Mouse (Mus musculus) B cell, adult 67 days (primary cell): ENCODE data around the gene Plekhg2. TPM values are rescaled to one million over a fixed set of nuclear protein-coding genes. Genes with fewer than 3 reads are reported as not detected.

ENCODE experiments used
- total RNA-seq, 2 experiments: library from RNA; stranded (reverse); gene quantifications; 4 replicates each; pipeline ENCODE4 v1.2.4; 2023

Plekhg2 gene
- total RNA-seq = 100 to 1,000 TPM; 148 to 160 TPM

GRCm38 (mm10) chr7:28372251-28373108 lies at the start of gene Plekhg2:
TSS of gene Plekhg2 (minus strand) at chr7:28372599.

GRCm38 (mm10) chr7:28392429-28393271 lies 20.3 kb upstream of the Plekhg2 start, which contains the start of the genes Med29 and Paf1:
TSS of gene Med29 (minus strand) at chr7:28392708.
TSS of gene Paf1 (plus strand) at chr7:28392951.

GRCm38 (mm10) chr7:28380237-28381016 lies 8.0 kb upstream of the Plekhg2 start, which contains the start of gene Zfp36:
TSS of gene Zfp36 (minus strand) at chr7:28380253.

GRCm38 (mm10) chr7:28350155-28350883 lies 22.1 kb downstream of the Plekhg2 start, which contains the start of gene Rps16:
TSS of gene Rps16 (plus strand) at chr7:28350652.

GRCm38 (mm10) chr7:28338108-28338998 lies 34.0 kb downstream of the Plekhg2 start, which contains the start of gene Supt5:
TSS of gene Supt5 (minus strand) at chr7:28338746.

GRCm38 (mm10) chr7:28311926-28312543 lies 60.4 kb downstream of the Plekhg2 start, which contains the start of gene Timm50:
TSS of gene Timm50 (minus strand) at chr7:28312072.

Other genes starting within 250 kb of the Plekhg2 start
- gene 9530053A07Rik, start 243.1 kb downstream of the Plekhg2 start, total RNA-seq = not detected
- gene Fbl, start 202.9 kb downstream of the Plekhg2 start, total RNA-seq = 100 to 1,000 TPM; 202 to 203 TPM
- 10 to 100 TPM; 19.6 to 25.0 TPM for gene Dyrk1b, start 193.1 kb downstream of the Plekhg2 start, total RNA-seq
- 1 to 10 TPM; 2.0 to 2.1 TPM for gene Eid2, start 104.7 kb downstream of the Plekhg2 start, total RNA-seq
- 1 to 10 TPM; 5.0 to 5.8 TPM for gene Eid2b, start 94.9 kb downstream of the Plekhg2 start, total RNA-seq
- gene Selenov, start 81.4 kb downstream of the Plekhg2 start, total RNA-seq = not detected
- gene Dll3, start 70.4 kb downstream of the Plekhg2 start, total RNA-seq = not detected
- gene Timm50, start 60.5 kb downstream of the Plekhg2 start, total RNA-seq = 10 to 100 TPM; 39.8 to 42.4 TPM
- gene Supt5, start 33.9 kb downstream of the Plekhg2 start, total RNA-seq = 100 to 1,000 TPM; 154 to 178 TPM
- 1,000 to 10,000 TPM; 3,040 to 3,128 TPM for gene Rps16, start 21.9 kb downstream of the Plekhg2 start, total RNA-seq
- 100 to 1,000 TPM; 693 to 924 TPM for gene Zfp36, start 7.7 kb upstream of the Plekhg2 start, total RNA-seq
- 10 to 100 TPM; 18.5 to 21.6 TPM for gene Med29, start 20.1 kb upstream of the Plekhg2 start, total RNA-seq
- 100 to 1,000 TPM; 138 to 180 TPM for gene Paf1, start 20.4 kb upstream of the Plekhg2 start, total RNA-seq
- 100 to 1,000 TPM; 259 to 266 TPM for gene Gmfg, start 64.8 kb upstream of the Plekhg2 start, total RNA-seq
- 1 to 10 TPM; 2.0 to 2.5 TPM for gene Lrfn1, start 79.4 kb upstream of the Plekhg2 start, total RNA-seq
- not detected for gene Ifnl2, start 137.9 kb upstream of the Plekhg2 start, total RNA-seq
- not detected for gene Ifnl3, start 150.2 kb upstream of the Plekhg2 start, total RNA-seq
- not detected for gene Sycn, start 168.3 kb upstream of the Plekhg2 start, total RNA-seq
- gene Nccrp1, start 174.7 kb upstream of the Plekhg2 start, total RNA-seq = not detected
- 10 to 100 TPM; 47.2 to 57.8 TPM for gene Samd4b, start 225.5 kb upstream of the Plekhg2 start, total RNA-seq
- gene Pak4, start 225.6 kb upstream of the Plekhg2 start, total RNA-seq = 10 to 100 TPM; 14.4 to 15.6 TPM